Mouse (Mus musculus): ENCODE data around the gene Tmtc2.

Tmtc2 gene

DNA sequence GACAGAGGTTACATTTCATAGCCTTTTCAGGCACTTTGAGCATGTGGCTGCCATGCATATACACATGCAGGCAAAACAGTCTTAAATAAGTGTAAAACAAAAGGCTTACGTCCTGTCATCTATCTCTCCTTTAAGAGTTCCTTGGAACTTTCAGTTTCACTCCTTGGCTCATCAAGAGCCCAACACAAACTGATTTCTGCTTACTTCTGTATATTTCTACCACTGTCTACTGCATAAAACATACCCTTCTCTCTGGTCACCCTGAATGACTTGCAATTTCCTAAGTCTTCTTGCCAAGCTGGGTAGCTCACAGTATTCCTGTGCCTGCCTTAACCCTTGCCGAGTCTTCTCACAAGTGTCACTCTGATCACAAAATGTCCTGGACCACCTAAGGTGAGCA, 26.2 kb downstream of the Tmtc2 start:
- no peak for DNase-seq (ENCODE audit: low spot score in 2 of 2)

DNA sequence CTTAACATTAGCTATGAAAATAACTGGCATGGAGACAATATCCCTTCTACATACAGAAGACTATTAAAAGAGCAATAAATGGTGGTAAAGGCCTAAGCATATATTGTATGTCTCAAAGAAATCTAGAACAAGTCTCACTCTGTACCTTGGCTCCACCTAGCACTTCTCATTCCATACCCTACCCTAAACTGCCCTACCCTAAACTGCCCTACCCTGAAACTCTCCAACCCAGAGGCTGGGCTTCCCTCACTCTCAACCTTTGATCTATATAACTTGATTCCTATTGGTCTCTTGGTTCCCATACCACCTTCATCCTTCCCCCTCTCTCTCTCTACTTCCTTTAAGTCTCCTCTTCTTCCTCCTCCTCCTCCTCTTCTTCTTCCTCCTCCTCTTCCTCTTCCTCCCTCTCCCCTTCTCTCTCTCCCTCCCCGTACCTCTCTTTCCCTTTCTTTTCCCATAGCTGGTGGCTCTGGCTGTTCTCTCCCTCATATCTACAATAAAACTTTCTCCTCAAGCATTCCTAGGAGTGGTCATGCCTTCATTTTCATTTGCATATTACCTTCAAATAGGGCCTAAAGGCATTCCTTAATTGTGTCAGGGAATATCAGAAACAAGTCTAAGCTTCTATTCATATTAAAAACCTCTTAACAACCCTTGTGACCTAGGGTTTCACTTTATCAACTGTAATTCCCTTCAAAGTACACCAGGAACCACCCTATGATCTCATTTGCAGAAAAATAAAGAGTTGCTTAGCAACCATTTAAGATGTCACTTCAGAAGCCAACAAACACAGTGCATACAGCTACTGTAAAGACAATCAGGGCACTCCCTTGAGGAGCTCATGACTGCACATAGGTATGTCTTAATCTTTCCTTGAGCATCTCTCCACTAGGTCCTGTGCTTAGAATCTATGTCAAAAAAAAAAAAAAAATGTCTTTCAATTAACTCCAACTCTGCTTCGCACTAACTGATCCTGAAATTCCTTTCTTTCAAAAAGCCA, 29.9 kb downstream of the Tmtc2 start:
- no peak for DNase-seq (ENCODE audit: low spot score in 2 of 2)

DNA sequence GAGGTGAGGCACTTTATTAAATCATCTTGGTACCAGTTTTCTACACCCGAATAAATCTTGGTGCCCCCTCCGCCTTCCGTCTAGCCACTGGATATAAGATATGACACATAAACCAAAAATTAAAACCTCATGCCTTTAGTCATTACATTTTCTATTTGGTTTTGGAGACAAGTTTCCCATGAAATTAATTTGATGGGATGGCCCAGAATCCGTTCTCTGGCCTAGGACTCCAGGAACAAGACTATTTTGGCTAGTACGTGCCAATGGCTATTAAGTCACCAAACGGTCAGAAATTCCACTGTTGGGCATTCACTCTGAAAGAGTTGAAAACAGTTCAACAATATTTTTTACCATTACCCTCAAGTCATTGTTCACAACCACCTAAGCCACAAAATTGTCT, 32.2 kb downstream of the Tmtc2 start:
- DNase-seq (ENCODE audit: low spot score in 2 of 2), result no peak

DNA sequence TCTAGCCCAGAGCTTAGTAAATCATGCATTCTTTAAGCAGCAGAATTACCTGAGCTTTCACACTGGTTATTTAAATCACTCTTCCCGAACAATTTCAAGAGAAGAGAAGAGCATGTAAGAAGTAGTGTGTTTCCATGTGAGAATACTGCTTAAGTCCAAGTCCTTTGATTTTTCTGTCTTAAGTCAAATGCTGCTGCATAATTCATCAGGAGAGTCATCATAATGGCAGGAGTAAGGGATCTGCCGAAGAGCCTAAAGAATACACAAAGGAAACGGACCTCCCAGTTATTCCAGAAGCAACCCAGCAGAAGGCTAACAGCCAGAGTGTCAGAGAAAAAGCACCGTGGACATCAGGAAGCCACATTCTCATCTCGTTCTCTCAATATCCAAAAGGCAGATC, 34.6 kb downstream of the Tmtc2 start:
- no peak for DNase-seq (ENCODE audit: low spot score in 2 of 2)

DNA sequence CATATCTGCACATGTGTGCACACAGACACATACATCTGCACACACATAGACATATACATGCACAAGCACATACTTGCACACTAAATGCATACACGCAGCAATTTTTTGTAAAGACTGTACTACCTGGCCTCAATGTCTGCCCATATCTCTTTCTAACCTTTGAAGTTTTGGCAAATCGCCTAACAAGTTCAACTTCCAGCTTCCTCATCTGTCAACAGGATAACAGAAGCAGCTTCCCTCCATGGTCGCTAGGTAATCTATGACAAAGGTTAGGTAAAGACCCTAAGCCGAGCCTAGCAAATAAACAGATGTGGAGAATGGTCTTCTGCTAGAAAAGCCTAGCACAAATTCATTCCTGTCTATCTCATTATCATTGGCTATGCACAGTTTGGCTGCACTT, 37.3 kb downstream of the Tmtc2 start:
- DNase-seq (ENCODE audit: low spot score in 2 of 2), result no peak

DNA sequence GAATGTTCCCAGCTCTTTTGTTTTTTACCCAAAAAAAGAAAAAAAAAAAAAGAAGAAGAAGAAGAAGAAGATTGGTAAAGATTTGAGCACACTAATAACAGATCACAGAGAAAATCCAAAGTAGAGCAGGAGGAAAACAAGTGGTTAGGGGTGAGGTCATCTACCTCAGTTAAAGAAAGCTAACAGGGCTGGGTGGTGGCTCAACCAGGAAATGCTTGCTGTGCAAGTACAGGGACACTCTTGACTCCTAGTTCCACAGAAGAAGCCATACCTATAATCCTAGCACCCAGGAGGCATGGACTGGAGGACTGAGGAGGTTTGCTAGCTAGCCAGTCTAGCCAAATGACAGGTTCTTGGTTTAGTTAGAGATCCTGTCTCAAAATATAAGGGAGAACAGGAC, 38.4 kb downstream of the Tmtc2 start:
- no peak for DNase-seq (ENCODE audit: low spot score in 2 of 2)

DNA sequence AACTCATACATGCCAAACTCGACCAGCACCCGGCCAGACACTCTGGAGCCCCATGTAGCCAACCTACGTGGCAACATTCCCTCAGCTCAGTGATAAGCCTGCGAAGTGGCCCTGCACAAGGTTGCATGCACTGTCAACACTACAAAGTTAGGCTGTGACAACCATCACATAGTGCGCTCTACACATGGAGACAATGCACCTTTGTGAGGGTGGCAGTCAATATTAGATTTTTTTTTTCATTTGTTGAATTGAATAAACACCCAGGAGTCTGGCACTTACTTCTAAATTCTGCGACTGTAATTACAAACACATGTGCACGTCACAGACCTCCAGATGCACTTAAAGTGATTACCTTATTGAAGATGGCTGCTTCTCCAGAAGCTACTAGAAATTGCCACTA, 41.5 kb downstream of the Tmtc2 start:
- DNase-seq (ENCODE audit: low spot score in 2 of 2), result no peak

DNA sequence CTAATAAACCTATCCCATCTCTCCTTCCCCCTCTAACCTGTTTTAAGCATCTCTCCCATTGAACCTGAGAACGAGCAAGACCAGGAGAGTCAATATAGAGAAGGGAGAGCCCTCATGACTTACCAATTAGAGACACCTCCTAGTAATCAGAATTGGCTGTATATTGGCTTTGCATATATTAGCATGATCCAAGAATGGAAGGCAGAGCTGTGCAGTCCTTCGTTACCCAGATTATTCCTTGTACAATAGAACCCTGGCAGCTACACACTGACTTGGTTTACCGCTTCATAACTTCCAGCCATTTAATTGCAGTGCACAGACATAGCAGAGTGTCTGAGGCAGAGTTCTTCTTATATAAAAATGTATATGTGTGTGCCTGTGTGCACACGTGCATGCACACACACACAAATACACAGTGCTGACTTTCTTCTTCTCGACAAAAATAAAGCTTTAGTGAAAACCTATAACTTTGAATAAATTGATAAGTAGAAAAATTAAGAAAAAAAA, 42.2 kb downstream of the Tmtc2 start:
- no peak for DNase-seq (ENCODE audit: low spot score in 2 of 2)

DNA sequence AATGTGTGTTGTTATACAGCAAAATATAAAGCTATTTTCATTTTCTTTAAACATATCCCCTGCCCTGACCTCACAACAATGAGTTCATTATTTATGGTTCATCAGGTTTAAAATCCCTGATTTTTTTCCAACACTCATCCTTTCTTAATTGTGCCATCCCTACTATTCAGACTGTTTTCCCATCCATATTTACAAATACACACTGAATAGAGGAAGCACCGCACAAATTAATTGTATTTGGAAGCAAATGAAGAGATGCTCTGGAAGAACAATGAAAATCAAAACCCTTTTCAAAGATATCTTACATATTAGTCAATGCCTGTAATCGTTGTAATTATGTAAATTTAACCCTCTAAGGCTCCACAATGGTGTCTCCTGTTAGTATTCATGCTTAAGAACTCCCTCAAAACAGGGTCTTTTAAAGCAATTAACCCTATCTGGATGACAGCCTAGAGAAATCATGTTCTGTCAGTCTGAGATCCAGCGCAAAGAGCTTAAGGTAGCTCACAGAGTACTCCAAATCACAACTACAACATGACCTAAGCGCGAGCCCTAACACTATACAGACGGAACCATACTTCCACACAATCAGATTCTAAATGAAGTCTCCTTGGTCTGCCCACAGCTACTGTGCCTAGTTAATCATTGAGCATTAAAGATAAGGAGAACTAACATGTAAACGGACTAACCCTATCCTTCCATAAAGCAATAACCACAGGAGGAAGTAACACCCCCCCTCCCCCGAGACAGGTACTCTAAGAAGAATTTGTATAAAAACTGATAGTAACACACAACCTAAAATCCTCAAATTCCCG, 43.0 kb downstream of the Tmtc2 start:
- no peak for DNase-seq (ENCODE audit: low spot score in 2 of 2)

DNA sequence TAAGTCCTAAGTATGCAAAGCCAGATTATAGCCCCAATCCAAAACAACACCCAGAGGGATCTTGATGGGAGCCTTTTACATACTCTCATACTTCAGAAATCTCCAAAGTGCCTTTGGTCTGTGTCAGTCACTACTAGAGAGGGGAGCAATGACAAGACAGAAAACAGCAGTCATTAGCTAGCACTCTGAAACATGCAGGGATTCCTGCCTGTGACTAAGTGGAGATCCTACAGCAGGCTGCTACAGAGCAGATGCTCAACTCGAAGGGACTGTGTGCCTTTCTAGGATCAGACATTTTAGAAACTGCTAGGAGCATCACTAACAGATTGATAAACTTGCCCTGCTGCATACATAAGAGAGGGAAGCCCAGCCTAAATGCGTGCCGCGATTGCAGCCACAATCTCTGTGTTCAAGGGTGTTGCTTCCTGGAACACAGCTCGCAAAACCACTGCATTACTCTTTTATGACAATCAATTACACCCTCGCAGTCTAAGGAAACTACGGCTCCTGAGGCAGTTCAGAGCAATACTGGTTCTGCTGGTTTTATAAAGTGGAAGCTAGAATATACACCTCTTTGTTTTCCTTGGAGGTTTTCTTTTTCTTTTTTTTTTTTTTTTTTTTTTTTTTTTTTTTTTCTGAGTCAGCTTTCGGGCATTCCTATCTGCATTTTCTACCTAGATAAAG, 50.7 kb downstream of the Tmtc2 start:
- peak; percentile 16 to 17 for DNase-seq (ENCODE audit: low spot score in 2 of 2)

DNA sequence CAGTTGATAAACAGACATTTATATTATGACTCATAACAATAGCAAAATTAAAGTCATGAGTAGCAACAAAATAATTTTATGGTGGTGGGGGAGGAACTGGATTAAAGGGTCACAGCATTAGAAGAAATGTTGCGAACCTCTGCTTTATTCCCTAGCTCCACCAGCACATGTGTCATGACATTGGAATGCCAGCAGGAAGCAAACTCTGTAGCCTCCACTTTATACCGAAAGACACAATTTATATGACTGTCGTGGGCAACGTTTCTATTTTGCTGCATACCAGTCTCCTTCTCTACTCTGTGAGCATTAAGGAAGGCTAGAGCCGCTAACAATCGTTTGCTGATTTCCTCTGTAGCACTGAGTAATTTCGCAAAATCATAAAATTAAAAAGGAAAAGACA, 51.8 kb downstream of the Tmtc2 start:
- DNase-seq (ENCODE audit: low spot score in 2 of 2), result no peak

DNA sequence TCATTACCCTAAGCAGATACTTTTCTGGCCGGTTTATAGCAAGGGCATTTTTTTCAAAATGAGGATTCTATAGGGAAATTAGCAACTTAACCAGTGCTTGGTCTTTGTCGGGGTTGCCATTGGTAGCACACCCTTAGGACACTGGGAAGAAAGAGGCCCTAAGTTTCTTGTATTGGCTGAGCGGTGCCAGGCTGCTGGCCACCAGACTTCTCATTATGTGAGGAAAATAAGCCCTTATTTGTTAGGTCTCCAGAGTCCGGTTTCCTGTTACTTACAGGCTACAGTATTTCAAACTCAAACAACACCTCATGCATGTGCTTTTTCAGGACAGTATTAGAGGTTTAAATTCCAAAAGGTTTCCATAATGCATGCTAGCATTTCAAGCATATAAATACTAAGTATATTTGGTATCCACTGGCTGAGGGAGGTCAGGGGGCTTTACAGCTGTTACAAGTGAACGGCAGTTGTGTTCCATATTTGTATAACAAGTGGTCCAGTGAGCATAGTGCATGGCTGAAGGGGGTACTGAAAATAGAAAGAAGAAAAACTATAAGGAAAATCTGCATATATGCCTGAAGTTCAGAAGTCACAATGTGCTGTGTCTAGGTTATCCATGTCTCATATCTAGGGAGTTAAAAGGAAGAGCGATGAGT, 55.0 kb downstream of the Tmtc2 start:
- no peak for DNase-seq (ENCODE audit: low spot score in 2 of 2)

DNA sequence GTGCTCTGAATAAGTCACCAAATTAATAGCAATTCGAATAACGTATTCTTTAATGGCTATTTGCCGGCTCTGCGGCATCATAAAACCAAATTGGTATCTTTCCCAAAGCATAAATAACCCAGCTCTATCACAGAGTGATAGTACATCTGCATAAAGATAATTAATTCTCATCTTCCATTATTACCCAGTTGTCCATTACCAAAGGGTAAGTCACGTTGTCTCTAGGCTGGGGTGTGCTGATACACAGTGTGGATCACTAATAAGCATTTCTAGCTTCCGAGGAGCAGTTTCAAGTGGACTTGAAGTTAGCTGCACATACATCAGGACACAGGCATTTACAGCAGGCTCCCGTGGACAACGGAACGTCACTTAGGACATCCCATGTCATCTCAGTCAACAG, 56.1 kb downstream of the Tmtc2 start:
- no peak for DNase-seq (ENCODE audit: low spot score in 2 of 2)

DNA sequence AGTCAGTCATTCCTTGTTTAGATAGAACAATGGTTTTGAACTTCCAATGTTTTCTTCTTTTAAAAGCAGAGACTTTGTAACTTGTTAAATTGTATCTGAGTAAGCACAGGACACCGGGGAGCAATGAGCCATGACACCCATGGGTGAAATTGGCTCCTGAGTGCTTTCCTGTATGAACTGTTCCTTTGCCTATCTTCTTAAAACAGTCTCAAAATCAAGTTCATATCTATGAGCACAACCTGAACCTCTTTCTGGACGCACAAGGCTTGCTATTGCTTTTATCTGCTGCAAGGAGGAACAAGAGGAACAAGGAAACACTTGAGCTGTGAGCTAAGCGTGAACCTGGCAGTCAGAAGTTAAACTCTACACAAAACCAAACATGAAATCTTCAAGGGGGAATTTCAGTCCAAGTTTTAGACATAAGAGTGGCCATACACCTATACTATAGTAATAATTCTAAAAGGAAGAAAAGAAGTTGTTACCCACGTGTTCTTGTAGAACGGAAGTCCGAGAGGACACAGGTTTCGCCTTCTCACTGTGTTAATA, 60.4 kb downstream of the Tmtc2 start:
- DNase-seq (ENCODE audit: low spot score in 2 of 2), result no peak

DNA sequence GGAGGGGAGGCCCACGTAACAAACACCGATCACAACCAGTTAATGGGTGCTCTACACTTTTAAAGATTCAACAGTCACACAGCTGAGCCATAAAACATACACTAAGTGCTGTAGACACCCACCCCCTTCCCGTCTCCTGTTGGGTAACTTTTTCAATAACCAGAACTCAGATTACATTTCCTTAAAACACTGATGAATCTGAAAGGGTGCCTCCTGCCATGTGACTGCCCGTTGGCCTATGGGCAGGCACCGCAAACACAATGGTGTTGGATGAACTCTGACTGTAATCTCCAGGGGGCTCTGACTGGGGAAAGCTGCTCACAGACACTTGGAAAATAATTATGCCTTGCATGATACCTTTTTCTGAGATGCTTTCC, 64.4 kb downstream of the Tmtc2 start:
- no peak for DNase-seq (ENCODE audit: low spot score in 2 of 2)

DNA sequence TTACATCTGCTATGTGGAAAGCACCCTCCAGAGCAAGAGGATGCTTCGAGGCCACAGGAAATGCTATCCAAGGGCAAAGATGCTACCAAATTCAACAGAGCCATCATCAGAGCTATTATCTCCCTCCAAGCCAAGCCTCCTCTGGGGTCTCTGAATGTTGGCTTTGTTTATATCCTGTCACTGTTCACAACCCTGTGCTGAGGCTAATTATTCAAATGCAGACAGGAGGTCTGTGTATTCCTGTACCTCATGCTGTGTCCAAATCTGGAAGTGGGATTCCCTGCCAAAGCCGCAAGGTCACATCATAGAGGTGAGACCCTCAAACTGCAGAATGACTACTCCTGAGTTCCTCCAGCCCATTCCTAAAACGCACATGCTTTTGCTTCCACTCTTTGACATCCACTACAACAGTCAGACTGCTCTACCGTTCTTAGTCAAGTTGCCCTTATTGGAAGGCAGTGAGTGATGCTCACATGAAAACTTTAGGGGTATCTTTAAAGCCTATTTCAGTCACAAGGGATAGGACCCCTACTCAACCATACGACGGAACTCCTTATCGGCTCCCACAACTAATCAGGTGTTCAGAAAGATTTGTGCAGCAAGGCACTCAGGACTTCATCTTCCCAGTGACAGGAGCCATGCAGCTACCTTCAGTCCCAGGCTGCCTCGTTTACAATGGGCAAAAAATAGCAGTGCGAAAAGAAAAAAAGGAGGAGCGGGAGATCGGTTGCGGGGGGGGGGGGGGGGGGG, 64.9 kb downstream of the Tmtc2 start:
- DNase-seq (ENCODE audit: low spot score in 2 of 2), result no peak

DNA sequence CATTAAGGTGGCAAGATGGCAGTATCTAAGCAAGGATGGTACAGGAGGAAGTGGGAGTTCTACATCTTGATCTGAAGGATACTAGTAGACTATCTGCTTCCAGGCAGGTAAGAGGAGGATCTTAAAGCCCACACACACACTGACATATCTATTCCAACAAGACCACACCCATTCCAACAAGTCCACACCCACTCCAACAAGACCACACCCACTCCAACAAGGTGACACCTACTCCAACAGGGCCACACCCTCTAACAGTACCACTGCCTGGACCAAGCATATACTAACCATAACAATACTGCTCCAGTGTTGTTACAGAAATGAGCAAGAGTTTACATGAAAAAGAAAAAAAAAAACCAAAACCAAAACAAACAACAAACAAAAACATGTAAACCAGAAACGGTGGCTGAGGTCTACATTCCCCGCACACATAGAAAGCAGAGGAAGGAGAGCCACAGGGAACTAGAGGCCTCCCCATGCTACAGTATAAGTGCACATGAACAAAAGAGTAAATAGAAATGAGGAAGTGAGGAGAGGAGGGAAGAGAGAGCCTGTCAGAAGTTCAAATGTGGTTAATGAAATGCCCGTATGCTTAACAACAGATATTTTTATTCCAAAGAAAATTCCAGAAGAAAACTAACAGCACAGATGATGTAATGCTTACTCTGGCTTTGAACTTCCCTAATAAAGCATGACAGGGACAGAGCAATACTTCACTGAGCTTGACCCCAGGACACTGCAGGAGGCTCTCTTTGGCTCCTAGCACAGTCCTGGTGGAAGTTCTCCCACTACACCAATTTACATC, 66.1 kb downstream of the Tmtc2 start:
- no peak for DNase-seq (ENCODE audit: low spot score in 2 of 2)

DNA sequence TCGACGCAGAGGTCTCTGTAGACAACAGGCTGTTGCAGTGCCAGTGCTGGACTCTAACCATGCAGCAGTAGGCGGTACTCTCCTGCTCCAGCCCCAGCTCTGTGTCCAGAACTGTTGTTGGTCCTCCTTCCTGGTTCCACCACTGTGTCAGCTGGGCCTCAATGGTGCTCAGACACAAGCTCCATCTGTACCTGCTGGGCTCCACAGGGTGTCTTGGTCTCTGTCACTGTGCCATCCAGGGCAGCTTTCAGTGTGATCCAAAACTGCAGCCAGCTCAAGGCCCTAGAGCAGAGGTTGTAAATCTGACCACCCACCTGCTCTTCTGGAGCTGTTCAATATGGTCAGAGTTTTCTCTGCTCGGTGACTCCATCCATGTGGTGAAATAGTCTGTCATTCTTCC, 68.2 kb downstream of the Tmtc2 start:
- no peak for DNase-seq (ENCODE audit: low spot score in 2 of 2)

DNA sequence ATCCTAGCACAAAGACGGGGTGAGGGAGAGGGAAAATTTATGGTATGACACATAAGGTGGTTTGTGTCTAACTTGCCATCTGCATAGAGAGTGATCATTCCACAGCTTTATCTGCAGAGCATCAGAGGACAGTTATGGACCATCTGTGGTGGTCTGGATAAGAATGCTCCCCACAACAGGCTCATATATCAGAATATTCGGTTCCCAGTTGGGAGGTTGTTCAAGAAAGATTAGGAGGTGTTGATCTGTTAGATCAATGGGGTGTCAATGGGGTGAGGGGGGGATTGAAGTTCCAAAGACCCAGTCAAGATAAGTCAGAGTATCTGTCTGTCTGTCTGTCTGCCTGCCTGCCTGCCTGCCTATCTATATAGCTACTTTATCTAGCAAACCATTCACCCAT, 69.8 kb downstream of the Tmtc2 start:
- no peak for DNase-seq (ENCODE audit: low spot score in 2 of 2)

DNA sequence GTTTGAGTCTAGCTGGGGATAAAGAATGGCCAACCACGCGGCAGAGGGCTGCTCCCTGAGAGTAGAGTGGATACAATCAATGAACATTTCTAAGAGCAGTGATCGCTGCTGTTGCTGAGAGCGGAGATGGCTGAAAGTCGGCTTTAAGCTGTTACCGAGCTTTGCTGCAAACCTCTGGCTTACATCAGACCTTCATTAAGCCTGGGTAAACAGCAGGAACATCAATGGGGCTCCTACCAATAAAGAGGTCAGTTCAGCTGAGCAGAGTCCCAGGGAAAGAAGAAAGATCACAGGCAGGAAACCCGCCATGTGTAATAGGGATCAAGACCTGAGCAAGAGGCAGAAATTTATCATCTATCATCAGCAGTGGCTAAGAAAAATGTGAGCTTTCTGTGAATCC, 72.5 kb downstream of the Tmtc2 start:
- DNase-seq (ENCODE audit: low spot score in 2 of 2), result no peak
